Mouse (Mus musculus) midbrain, embryonic 14.5 days (tissue): ENCODE data around the gene Tmem221. TPM values are rescaled to one million over a fixed set of nuclear protein-coding genes. Genes with fewer than 3 reads are reported as not detected.
A peak's percentile ranks its signal among the peaks of the same experiment; 100 is the strongest.

Source experiments
- ATAC-seq: fragments of 200-750 bp; cut with Nextera tagmentation; 2 replicates; pipeline ENCODE4 v1.8.0; 2017; ENCODE audit warnings: moderate number of reproducible peaks, moderate library complexity; ENCODE audit not compliant: low FRiP score, low TSS enrichment
- DNase-seq: peaks from one replicate; pipeline ENCODE4 v3.0.0-alpha.2; 2015
- H3K27ac ChIP-seq: fragments of 300-500 bp; sonication (generic); replicated peaks from 2 replicates; pipeline ENCODE4 v1.5.1; 2014; ENCODE audit warnings: mild to moderate bottlenecking, low read depth, low read length, moderate library complexity
- H3K27me3 ChIP-seq: fragments of 300-500 bp; sonication (generic); 2 replicates; pipeline ENCODE4 v1.6.1; 2014; ENCODE audit warnings: low read length, control low read depth, mixed read lengths; ENCODE audit not compliant: control insufficient read depth, insufficient read depth
- H3K36me3 ChIP-seq: fragments of 300-500 bp; sonication (generic); 2 replicates; pipeline ENCODE4 v1.6.1; 2014; ENCODE audit warnings: low read length, control low read depth; ENCODE audit not compliant: control insufficient read depth, insufficient read depth
- H3K4me1 ChIP-seq: fragments of 300-500 bp; sonication (generic); 2 replicates; pipeline ENCODE4 v1.6.1; 2014; ENCODE audit warnings: mild to moderate bottlenecking, antibody characterized with exemption, low read length, control low read depth; ENCODE audit not compliant: control insufficient read depth, insufficient read depth
- H3K4me2 ChIP-seq: fragments of 300-500 bp; sonication (generic); 2 replicates; pipeline ENCODE4 v1.6.1; 2014; ENCODE audit warnings: mild to moderate bottlenecking, low read length, moderate library complexity
- H3K4me3 ChIP-seq: fragments of 300-500 bp; sonication (generic); replicated peaks from 2 replicates; pipeline ENCODE4 v1.5.1; 2014; ENCODE audit warnings: low read depth, low read length
- H3K9ac ChIP-seq: fragments of 300-500 bp; sonication (generic); replicated peaks from 2 replicates; pipeline ENCODE4 v1.6.1; 2014; ENCODE audit warnings: mild to moderate bottlenecking, low read length, moderate library complexity
- H3K9me3 ChIP-seq: fragments of 300-500 bp; sonication (generic); 2 replicates; pipeline ENCODE4 v1.6.1; 2016; ENCODE audit warnings: low read length, control low read depth, mixed read lengths; ENCODE audit not compliant: control insufficient read depth
- WGBS: fragments of 180-500 bp; shearing (Covaris S2); extraction: QIAGEN DNeasy Blood & Tissue Kit; methylation state at CpG from one replicate; pipeline ENCODE4 v1.1.7; 2014; 5-methylcytosine and 5-hydroxymethylcytosine counted together
- polyA plus RNA-seq: library from polyadenylated mRNA; unstranded; fragments of >200 nt; fragmentation: Nextera tagmentation; extraction: Ambion mirVana; gene quantifications from 2 replicates; pipeline ENCODE4 v1.2.1, GENCODE M21; 2014

Gene Tmem221
- polyA plus RNA-seq, 1 experiment from 2014 or later: not detected

DNA sequence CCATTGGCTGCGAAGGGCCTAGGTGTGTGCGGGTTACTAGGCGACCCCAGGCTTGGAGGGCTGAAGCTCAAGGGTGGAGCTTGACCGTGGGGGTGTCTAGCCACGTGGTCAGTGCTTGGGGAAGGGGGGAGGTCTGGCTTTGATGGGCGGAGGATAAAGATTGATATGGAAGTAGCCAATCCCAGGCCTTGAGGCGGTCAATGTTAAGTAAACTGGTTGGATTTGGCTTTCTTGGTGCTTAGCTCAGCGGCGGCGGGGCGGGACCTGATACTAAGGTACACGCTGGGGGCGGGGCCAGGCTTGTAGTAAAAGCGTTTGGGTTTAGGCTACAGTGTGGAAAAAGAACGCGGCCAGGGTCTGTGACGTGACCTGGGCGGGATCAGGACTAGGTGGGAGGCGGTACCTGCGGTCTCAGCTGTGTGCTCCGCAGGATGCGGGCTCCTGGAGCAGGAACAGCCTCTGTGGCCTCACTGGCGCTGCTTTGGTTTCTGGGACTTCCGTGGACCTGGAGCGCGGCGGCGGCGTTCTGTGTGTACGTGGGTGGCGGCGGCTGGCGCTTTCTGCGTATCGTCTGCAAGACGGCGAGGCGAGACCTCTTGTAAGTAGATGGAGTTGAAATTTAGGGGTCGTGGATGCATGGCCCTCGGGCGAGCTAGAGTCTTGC lies 11.8 kb upstream of the Tmem221 start:
- Histone ChIP-seq H3K4me1 (peaks cover 15% of the 10 kb centered on the region), H3K4me2 (peak overlapping the region; percentile 86), H3K4me3 (peak overlapping the region; percentile 52), H3K9me3 (no peaks in the 10 kb centered on the region), H3K27ac (peak overlapping the region; percentile 83), H3K36me3 (no peaks in the 10 kb centered on the region), H3K9ac (peak overlapping the region; percentile 72), H3K27me3 (no peaks in the 10 kb centered on the region)
- peak; percentile 89 for ATAC-seq
- WGBS: under 1% methylated on average over 41 of the region's 41 CpGs
- DNase-seq: peak; percentile 96

DNA sequence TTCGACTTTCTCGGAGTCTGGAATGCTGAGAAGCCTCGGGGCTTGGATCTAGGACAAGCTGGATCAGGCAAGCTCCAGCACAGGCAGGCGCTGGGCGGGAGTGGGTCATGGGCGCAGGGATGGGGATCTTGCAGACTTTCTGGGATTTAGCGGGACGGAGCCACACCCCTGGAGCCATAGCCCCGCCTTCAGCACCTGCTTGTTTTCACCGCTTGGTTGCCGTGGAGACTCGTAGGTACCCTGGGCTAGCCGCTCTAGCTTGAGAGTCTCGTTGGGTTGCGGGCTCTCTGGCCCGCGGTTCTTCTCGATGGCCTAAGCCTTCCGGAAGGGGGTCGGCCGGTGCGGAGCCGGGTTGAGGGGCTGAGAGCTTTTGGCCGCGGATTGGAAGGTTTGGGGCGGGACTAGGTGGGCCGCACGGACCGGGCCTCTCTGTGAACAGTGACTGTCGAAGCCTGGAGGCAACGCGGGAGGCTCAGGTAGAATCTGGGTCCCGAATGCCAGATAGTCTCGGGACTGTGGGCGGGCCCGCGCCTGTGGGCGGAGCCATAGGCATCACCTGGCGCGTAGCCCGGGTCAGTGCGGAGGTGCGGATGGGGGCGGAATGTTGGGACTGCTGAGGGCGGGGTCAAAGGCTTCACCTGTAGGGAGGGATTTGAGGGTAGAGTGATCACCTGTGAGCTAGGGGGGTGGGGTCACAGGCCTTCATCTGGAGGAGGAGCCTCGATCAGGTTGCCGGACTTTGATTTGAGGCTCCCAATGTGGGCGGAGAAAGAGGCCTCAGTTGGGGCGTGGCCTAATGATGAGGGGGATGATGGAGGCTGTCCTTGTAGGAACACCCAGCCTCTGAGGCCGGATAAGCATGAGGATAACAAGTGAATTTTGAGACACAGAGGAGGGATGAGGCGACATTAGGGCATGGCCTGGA lies 11.0 kb upstream of the Tmem221 start:
- under 1% methylated on average over 51 of the region's 51 CpGs for WGBS

GRCm38 (mm10) chr8:71568941-71569340 lies 10.3 kb upstream of the Tmem221 start:
- Histone ChIP-seq H3K4me2 (peak overlapping the region; percentile 86), H3K36me3 (no peaks in the 10 kb centered on the region), H3K27ac (peak overlapping the region; percentile 83; the same call in 1 of the 2 replicates), H3K4me3 (peak overlapping the region; percentile 52), H3K9ac (no peak overlapping the region; the same call in 1 of the 2 replicates), H3K4me1 (peaks cover 15% of the 10 kb centered on the region), H3K9me3 (no peaks in the 10 kb centered on the region), H3K27me3 (no peaks in the 10 kb centered on the region)
- 17% methylated on average over 6 of the region's 6 CpGs for WGBS
- ATAC-seq: no peak
- no peak for DNase-seq

More for the DNA sequence above, 11.0 kb upstream of the Tmem221 start:
- Histone ChIP-seq H3K4me1 (peaks cover 15% of the 10 kb centered on the region), H3K27me3 (no peaks in the 10 kb centered on the region), H3K27ac (peak overlapping the region; percentile 83), H3K4me3 (peak overlapping the region; percentile 52), H3K4me2 (peak overlapping the region; percentile 86), H3K9ac (peak overlapping the region; percentile 72), H3K9me3 (no peaks in the 10 kb centered on the region), H3K36me3 (no peaks in the 10 kb centered on the region)
- peak; percentile 84 for ATAC-seq
- DNase-seq: peak; percentile 93

DNA sequence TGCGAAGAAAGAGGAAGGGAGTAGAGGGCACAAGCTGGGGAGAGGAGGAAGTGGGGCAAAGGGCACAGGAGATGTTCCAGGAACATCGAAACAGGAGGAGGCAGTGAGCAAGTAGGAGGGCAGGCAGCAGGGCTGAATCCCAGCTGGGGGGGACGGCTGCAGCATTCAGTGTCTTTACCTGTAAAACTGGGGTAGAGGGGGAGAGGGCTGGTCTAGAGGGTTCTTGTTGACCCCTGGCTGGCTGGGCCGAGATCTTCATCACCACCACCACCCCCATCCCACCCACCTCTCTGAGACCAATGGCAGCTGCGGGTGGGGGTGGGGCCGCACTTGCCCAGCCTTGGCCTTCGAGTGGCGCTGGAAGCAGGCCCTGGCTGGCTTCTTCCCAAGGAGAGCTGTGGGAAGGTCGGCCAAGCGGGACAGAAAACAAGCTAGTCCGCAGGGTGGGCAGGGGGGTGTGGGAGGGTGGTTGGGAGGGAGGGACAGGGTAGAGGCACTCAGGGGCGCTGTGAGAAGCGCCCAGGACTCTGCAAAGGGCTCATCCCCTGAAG lies 9.8 kb upstream of the Tmem221 start, which contains the start of gene Slc27a1:
Gene Slc27a1 (plus strand): TSS at position 496 of the 551 bp plus-strand sequence.
- Histone ChIP-seq H3K4me3 (peak within 1 kb of the TSS; percentile 52), H3K27me3 (0 out of 2 replicates have a peak, but pooled peaks cover 3% of the 10 kb centered on the region), H3K27ac (peak within 1 kb of the TSS; percentile 83), H3K4me1 (peaks cover 15% of the 10 kb centered on the region), H3K4me2 (peak within 1 kb of the TSS; percentile 86), H3K9ac (peak within 1 kb of the TSS; percentile 72), H3K36me3 (no peaks in the 10 kb centered on the region), H3K9me3 (no peaks in the 10 kb centered on the region)
- peak; percentile 65 for DNase-seq
- WGBS: 11% methylated on average over 13 of the region's 13 CpGs
- ATAC-seq: no peak

DNA sequence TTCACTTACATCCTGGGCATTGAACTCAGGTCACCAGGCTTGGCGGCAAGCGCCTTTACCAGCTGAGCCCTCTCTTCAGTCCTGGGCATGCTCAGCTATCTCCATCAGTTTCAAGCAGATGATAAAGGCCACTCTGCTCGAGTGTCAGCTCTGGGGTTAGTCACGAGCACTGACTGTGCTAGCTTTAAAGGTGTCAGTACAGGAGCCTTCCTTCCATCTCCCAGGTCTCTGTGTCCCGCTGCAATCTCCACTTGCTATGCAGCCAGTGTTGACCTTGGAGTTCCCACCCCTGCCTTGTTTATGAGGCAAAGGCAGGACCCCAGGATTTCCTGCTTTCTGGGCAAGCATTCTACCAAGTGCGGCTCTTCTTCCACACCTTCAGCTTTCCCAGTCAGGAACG lies 8.9 kb upstream of the Tmem221 start:
- no peaks in the 10 kb centered on the region for H3K9me3 ChIP-seq
- WGBS: 83% methylated on average over 7 of the region's 7 CpGs
- DNase-seq: no peak
- no peak overlapping the region for H3K27ac ChIP-seq
- peaks cover 18% of the 10 kb centered on the region for H3K4me1 ChIP-seq
- H3K27me3 ChIP-seq: peaks cover 11% of the 10 kb centered on the region; the same call in 1 of the 2 replicates
- H3K36me3 ChIP-seq: no peaks in the 10 kb centered on the region
- no peak for ATAC-seq
- H3K9ac ChIP-seq: no peak overlapping the region
- H3K4me3 ChIP-seq: no peak overlapping the region
- no peak overlapping the region for H3K4me2 ChIP-seq

DNA sequence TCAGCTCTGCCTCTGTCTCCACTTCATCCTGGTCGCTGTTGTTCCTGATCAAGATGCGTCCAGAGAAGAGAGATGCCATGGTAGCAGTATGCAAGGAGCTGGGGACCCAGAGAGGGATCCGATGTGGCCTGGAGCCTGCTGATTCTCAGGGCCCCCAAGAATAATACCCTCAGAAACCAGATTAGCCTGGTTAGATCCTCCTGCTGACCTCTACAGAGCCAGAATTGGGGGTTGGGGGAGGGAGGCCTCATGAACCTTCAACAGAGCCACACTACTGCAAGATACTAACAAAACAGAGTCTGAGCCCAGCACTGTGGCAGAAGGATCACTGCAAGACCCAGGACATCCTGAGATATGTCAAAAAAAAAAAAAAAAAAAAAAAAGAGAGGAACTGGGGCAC lies 7.8 kb upstream of the Tmem221 start, which contains the start of gene Nxnl1:
Gene Nxnl1 (minus strand): TSS at position 101 of the 400 bp plus-strand sequence.
- no peak within 1 kb of the TSS for H3K4me3 ChIP-seq
- H3K27ac ChIP-seq: no peak within 1 kb of the TSS
- H3K27me3 ChIP-seq: peaks cover 22% of the 10 kb centered on the region; the same call in 1 of the 2 replicates
- no peak within 1 kb of the TSS for H3K9ac ChIP-seq
- peaks cover 12% of the 10 kb centered on the region for H3K4me1 ChIP-seq
- H3K4me2 ChIP-seq: no peak within 1 kb of the TSS
- DNase-seq (no peak), ATAC-seq (no peak)
- WGBS: 68% methylated on average over 3 of the region's 3 CpGs
- H3K9me3 ChIP-seq: no peaks in the 10 kb centered on the region
- no peaks in the 10 kb centered on the region for H3K36me3 ChIP-seq

DNA sequence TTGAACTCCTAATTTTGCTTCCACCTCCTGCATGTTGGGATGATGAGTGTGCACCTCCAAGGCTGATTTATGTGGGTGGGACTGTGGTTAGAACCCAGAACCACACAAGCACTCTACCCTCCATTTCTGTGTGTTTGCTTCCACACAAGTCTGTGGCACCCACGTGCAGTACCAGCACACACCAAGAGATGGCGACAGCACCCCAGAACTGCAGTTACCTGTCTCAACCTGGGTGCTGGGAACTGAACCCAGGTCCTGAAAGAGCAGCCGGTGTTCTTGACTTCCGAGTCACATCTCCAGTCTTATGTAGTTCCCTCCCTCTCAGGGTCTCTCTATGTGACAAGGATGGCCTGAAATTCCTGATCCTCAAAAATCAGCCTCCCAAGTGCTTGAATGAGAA lies 5.3 kb upstream of the Tmem221 start:
- WGBS: 90% methylated on average over 4 of the region's 4 CpGs

GRCm38 (mm10) chr8:71562751-71563150 lies 4.1 kb upstream of the Tmem221 start:
- under 1% methylated on average over 33 of the region's 33 CpGs for WGBS
- Histone ChIP-seq H3K4me2 (peak overlapping the region; percentile 43), H3K9me3 (no peaks in the 10 kb centered on the region), H3K4me3 (peak overlapping the region; percentile 22), H3K27me3 (peaks cover 57% of the 10 kb centered on the region), H3K27ac (no peak overlapping the region), H3K36me3 (no peaks in the 10 kb centered on the region), H3K4me1 (0 out of 2 replicates have a peak, but pooled peaks cover 7% of the 10 kb centered on the region), H3K9ac (peak overlapping the region; percentile 39; the same call in 1 of the 2 replicates)
- ATAC-seq (peak; percentile 49; the same call in 1 of the 2 replicates), DNase-seq (peak; percentile 78)

More for the DNA sequence above, 5.3 kb upstream of the Tmem221 start:
- Histone ChIP-seq H3K4me3 (no peak overlapping the region), H3K36me3 (no peaks in the 10 kb centered on the region), H3K4me2 (no peak overlapping the region), H3K9ac (no peak overlapping the region), H3K27me3 (peaks cover 44% of the 10 kb centered on the region), H3K4me1 (0 out of 2 replicates have a peak, but pooled peaks cover 7% of the 10 kb centered on the region), H3K27ac (no peak overlapping the region), H3K9me3 (no peaks in the 10 kb centered on the region)
- ATAC-seq (no peak), DNase-seq (no peak)
